Mouse (Mus musculus): ENCODE data around the gene Apeh.

Apeh gene

GRCm38 (mm10) chr9:108051931-108052220, 42.5 kb downstream of the Apeh start:
- no peak for DNase-seq (ENCODE audit: low spot score in 2 of 2)

- no peak for DNase-seq (ENCODE audit: low spot score in 2 of 2)
Observed at GRCm38 (mm10) chr9:108051184-108051930, 43.0 kb downstream of the Apeh start.

- peak in 1 of 2 experiments; percentile 55 for DNase-seq (ENCODE audit: low spot score in 2 of 2)
Observed at GRCm38 (mm10) chr9:108049561-108050251, 44.7 kb downstream of the Apeh start.

- peak; percentile 97 for DNase-seq (ENCODE audit: low spot score in 2 of 2)
Observed at GRCm38 (mm10) chr9:108049016-108049455, 45.4 kb downstream of the Apeh start, which contains the start of gene Gmppb. Gene Gmppb, plus strand, starts transcription at chr9:108049242.

GRCm38 (mm10) chr9:108048566-108048955, 45.8 kb downstream of the Apeh start:
- DNase-seq (ENCODE audit: low spot score in 2 of 2) = no peak

- peak in 1 of 2 experiments; percentile 49 for DNase-seq (ENCODE audit: low spot score in 2 of 2)
Observed at GRCm38 (mm10) chr9:108047601-108048565, 46.5 kb downstream of the Apeh start.

- DNase-seq (ENCODE audit: low spot score in 2 of 2) = peak in 1 of 2 experiments; percentile 50
Observed at GRCm38 (mm10) chr9:108046582-108046981, 47.8 kb downstream of the Apeh start.

- peak in 1 of 2 experiments; percentile 58 for DNase-seq (ENCODE audit: low spot score in 2 of 2)
Observed at GRCm38 (mm10) chr9:108044751-108045492, 49.5 kb downstream of the Apeh start.
